Mouse (Mus musculus): ENCODE data around the gene Lce1d. TPM values are rescaled to one million over a fixed set of nuclear protein-coding genes. Genes with fewer than 3 reads are reported as not detected.

Lce1d gene
- polyA plus RNA-seq, 1 experiment from 2014 or later, result not detected

DNA sequence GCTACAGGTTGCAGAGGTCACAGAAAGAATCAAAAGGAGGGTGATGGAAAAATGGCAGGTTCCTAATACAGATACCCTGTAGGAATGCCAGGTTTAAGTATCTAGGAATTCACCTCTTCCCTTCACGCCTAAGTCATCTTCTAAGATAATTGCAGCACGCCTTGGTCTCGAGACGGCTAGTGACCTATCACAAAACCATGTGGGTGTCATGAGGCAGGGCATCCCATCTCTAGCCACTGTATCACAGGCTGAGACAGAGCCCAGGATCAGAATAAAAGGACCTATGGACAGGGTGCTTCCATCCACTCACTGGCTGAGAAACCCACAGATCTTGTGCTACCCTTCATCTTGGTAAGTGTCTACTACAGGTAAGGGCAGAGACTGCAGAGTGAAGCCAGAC, 8.1 kb downstream of the Lce1d start, which contains the start of gene Lce1c:
Lce1c (plus strand) TSS at position 301 of the 400 bp plus-strand sequence.
- Histone ChIP-seq H3K27ac (no peak within 1 kb of the TSS), H3K27me3 (ENCODE audit: insufficient read depth, low read length) (no peaks in the 10 kb centered on the region), H3K36me3 (ENCODE audit: insufficient read depth, low read length) (no peaks in the 10 kb centered on the region), H3K4me1 (replicated peaks; ENCODE audit: insufficient read depth, low read length) (no peaks in the 10 kb centered on the region), H3K4me3 (replicated peaks; ENCODE audit: low read depth, low read length) (no peak within 1 kb of the TSS), H3K4me2 (ENCODE audit: low read length) (no peak within 1 kb of the TSS), H3K9ac (ENCODE audit: low read depth, low read length) (no peak within 1 kb of the TSS), H3K9me3 (replicated peaks; ENCODE audit: low read length) (no peaks in the 10 kb centered on the region)
- TF ChIP-seq CTCF (IDR thresholded peaks at IDR 0.05; ENCODE audit: low read depth), result no peak
- DNase-seq (ENCODE audit: low spot score) (no peak), ATAC-seq (replicated peaks; ENCODE audit: low FRiP score, low read depth) (no peak)
- 86% methylated on average over 4 of the region's 4 CpGs for WGBS

DNA sequence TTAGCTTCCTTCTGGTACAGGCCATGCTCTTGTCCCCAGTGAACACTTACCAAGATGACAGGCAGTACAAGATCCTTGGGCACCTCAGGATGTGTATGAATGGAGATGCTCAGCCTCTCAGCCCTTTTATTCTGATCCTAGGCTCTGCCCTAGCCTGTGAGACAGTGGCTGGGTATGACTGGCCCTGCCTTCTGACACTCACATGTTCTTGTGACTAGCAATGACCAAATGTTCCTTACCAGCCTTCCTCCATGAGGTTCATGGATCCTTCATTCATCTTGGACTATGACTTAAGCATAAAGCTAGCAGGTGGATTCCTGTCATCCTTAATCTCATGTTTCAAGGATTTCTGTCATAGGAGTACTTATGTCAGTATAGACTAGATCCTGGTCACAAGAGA, 16.8 kb downstream of the Lce1d start, which contains the start of gene Lce1a2:
Lce1a2 (minus strand) TSS at position 101 of the 400 bp plus-strand sequence.
- H3K36me3 ChIP-seq (ENCODE audit: insufficient read depth, low read length), result no peaks in the 10 kb centered on the region
- no peaks in the 10 kb centered on the region for H3K4me1 ChIP-seq (replicated peaks; ENCODE audit: insufficient read depth, low read length)
- no peak for TF ChIP-seq CTCF (IDR thresholded peaks at IDR 0.05; ENCODE audit: low read depth)
- H3K27ac ChIP-seq, result no peak within 1 kb of the TSS
- H3K4me3 ChIP-seq (replicated peaks; ENCODE audit: low read depth, low read length), result no peak within 1 kb of the TSS
- DNase-seq (ENCODE audit: low spot score) (no peak), ATAC-seq (replicated peaks; ENCODE audit: low FRiP score, low read depth) (no peak)
- H3K9ac ChIP-seq (ENCODE audit: low read depth, low read length), result no peak within 1 kb of the TSS
- no peak within 1 kb of the TSS for H3K4me2 ChIP-seq (ENCODE audit: low read length)
- no peaks in the 10 kb centered on the region for H3K27me3 ChIP-seq (ENCODE audit: insufficient read depth, low read length)
- no peaks in the 10 kb centered on the region for H3K9me3 ChIP-seq (replicated peaks; ENCODE audit: low read length)

DNA sequence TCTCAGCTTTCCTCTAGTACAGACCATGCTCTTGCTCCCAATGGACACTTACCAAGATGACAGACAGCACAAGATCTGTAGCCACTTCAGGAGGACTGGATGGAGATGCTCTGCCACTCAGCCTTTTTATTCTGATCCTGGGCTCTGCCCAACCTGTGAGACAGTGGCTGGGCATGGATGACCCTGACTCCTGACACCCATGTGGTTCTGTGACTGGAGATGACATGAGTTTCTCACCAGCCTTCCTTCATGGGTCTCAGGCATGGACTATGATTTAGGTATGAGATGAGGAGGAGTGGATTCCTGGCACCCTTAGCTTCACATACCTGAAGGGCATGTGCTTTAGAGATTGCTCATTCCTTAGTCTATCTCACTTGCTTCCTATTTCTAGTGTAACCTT, 30.2 kb downstream of the Lce1d start, which contains the start of gene Lce1b:
Lce1b (minus strand) TSS at position 101 of the 400 bp plus-strand sequence.
- ATAC-seq (replicated peaks; ENCODE audit: low FRiP score, low read depth), result no peak
- Histone ChIP-seq H3K4me3 (replicated peaks; ENCODE audit: low read depth, low read length) (no peak within 1 kb of the TSS), H3K27ac (no peak within 1 kb of the TSS), H3K27me3 (ENCODE audit: insufficient read depth, low read length) (no peaks in the 10 kb centered on the region), H3K4me1 (replicated peaks; ENCODE audit: insufficient read depth, low read length) (no peaks in the 10 kb centered on the region), H3K36me3 (ENCODE audit: insufficient read depth, low read length) (no peaks in the 10 kb centered on the region), H3K9ac (ENCODE audit: low read depth, low read length) (no peak within 1 kb of the TSS), H3K9me3 (replicated peaks; ENCODE audit: low read length) (no peaks in the 10 kb centered on the region), H3K4me2 (ENCODE audit: low read length) (no peak within 1 kb of the TSS)
- no peak for DNase-seq (ENCODE audit: low spot score)
- no peak for TF ChIP-seq CTCF (IDR thresholded peaks at IDR 0.05; ENCODE audit: low read depth)

DNA sequence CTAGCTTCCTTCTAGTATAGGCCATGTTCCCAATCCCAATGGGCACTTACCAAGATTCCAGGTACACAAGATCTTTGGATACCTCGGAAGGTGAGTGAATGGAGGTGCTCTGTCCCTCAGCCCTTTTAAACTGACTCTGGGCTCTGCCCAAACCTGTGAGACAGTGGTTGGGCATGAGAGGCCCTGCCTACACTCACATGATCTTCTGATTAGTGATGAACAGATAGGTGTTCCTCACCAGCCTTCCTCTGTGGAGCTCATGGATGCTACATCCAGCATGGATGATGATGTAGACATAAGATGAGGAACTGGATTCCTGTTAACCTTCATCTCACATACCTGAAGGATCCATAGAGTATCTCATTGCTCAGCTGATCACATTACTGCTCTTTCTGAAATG, 38.8 kb downstream of the Lce1d start, which contains the start of gene Lce1a1:
Lce1a1 (minus strand) TSS at position 101 of the 400 bp plus-strand sequence.
- Histone ChIP-seq H3K36me3 (ENCODE audit: insufficient read depth, low read length) (no peaks in the 10 kb centered on the region), H3K27me3 (ENCODE audit: insufficient read depth, low read length) (no peaks in the 10 kb centered on the region), H3K9ac (ENCODE audit: low read depth, low read length) (no peak within 1 kb of the TSS), H3K4me2 (ENCODE audit: low read length) (no peak within 1 kb of the TSS), H3K27ac (no peak within 1 kb of the TSS), H3K4me1 (replicated peaks; ENCODE audit: insufficient read depth, low read length) (no peaks in the 10 kb centered on the region), H3K9me3 (replicated peaks; ENCODE audit: low read length) (no peaks in the 10 kb centered on the region), H3K4me3 (replicated peaks; ENCODE audit: low read depth, low read length) (no peak within 1 kb of the TSS)
- DNase-seq (ENCODE audit: low spot score) (no peak), ATAC-seq (replicated peaks; ENCODE audit: low FRiP score, low read depth) (no peak)
- no peak for TF ChIP-seq CTCF (IDR thresholded peaks at IDR 0.05; ENCODE audit: low read depth)
- WGBS, result 78% methylated on average over 1 of the region's 1 CpGs

DNA sequence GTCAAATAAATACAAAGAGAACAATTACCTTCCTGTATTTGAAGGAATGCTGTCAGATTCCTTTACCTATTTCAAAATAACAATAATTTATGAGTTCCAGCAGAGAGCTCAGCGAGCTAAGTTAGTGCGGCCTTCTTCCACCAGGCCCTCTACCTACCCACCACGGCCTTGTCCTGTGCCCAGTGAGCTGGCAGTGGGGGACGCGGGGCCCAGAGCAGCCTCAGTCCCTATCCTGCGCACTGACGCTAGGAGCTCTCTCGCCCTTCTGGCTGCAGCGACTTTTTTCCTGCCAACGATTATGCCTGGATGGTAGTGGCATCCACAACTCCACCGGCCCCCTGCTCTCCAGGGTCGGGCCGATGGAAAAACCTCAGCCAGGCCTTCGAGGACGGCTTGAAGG, 47.2 kb downstream of the Lce1d start:
- no peaks in the 10 kb centered on the region for H3K9me3 ChIP-seq (replicated peaks; ENCODE audit: low read length)
- no peaks in the 10 kb centered on the region for H3K27me3 ChIP-seq (ENCODE audit: insufficient read depth, low read length)
- no peak overlapping the region for H3K27ac ChIP-seq
- no peaks in the 10 kb centered on the region for H3K4me1 ChIP-seq (replicated peaks; ENCODE audit: insufficient read depth, low read length)
- no peak overlapping the region for H3K4me2 ChIP-seq (ENCODE audit: low read length)
- no peak overlapping the region for H3K4me3 ChIP-seq (replicated peaks; ENCODE audit: low read depth, low read length)
- no peak overlapping the region for H3K9ac ChIP-seq (ENCODE audit: low read depth, low read length)
- DNase-seq (ENCODE audit: low spot score), result no peak
- TF ChIP-seq CTCF (IDR thresholded peaks at IDR 0.05; ENCODE audit: low read depth), result no peak
- WGBS, result 91% methylated on average over 15 of the region's 15 CpGs
- no peaks in the 10 kb centered on the region for H3K36me3 ChIP-seq (ENCODE audit: insufficient read depth, low read length)
- no peak for ATAC-seq (replicated peaks; ENCODE audit: low FRiP score, low read depth)

DNA sequence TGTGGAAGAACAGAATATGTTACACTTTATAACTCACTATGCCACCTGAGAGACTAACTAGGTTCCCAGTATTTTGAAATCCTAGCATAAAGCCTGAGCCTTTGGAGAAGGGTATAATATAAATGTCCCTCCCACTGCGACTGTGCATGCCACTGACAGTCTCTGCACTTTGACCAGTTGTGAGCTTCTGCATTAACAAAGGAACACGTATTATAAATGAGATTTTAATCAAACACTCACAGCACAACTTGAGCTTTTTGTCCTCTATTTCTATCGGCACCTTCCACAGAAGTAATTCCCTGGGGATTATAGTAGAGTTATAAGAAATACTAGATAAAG, 48.4 kb downstream of the Lce1d start:
- DNase-seq (ENCODE audit: low spot score), result no peak
- Histone ChIP-seq H3K36me3 (ENCODE audit: insufficient read depth, low read length) (no peaks in the 10 kb centered on the region), H3K9me3 (replicated peaks; ENCODE audit: low read length) (no peaks in the 10 kb centered on the region), H3K4me3 (replicated peaks; ENCODE audit: low read depth, low read length) (no peak overlapping the region), H3K4me2 (ENCODE audit: low read length) (no peak overlapping the region), H3K27ac (no peak overlapping the region), H3K9ac (ENCODE audit: low read depth, low read length) (no peak overlapping the region), H3K4me1 (replicated peaks; ENCODE audit: insufficient read depth, low read length) (no peaks in the 10 kb centered on the region), H3K27me3 (ENCODE audit: insufficient read depth, low read length) (no peaks in the 10 kb centered on the region)
- 62% methylated on average over 3 of the region's 3 CpGs for WGBS
- ATAC-seq (replicated peaks; ENCODE audit: low FRiP score, low read depth), result peak; percentile 78
- TF ChIP-seq CTCF (IDR thresholded peaks at IDR 0.05; ENCODE audit: low read depth), result no peak

All from kidney, postnatal 0 days (tissue).